Mouse (Mus musculus): ENCODE data around the gene Coq6. TPM values are rescaled to one million over a fixed set of nuclear protein-coding genes. Genes with fewer than 3 reads are reported as not detected.
A peak's percentile ranks its signal among the peaks of the same experiment; 100 is the strongest.

Coq6 gene
- total RNA-seq, 2 experiments from 2014 or later, result 23.9 to 28.0 TPM

DNA sequence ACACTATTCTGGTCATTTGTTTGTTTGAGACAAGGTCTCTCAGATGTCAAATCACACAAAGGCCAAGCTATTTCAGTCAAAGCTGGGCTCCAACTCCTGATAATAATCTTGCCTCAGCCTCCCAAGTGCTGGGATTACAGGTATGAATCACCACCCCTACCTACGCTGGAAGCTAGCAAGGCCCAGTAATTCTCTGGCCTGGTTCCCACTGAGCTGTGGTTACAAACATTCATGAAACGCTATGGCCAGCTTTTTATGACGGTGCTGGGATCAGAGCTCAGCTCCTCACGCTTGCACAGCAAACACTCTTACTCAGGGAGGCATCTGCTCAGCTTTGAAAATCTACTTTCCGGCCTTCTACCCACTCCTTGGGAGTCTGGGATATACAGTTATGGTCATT, 32.4 kb downstream of the Coq6 start:
- intact Hi-C loops (cut with DNase I), result no loop called here
- no peak for DNase-seq

GRCm38 (mm10) chr12:84396947-84397679, 35.7 kb downstream of the Coq6 start:
- DNase-seq, result no peak
- intact Hi-C loops (cut with DNase I), result no loop called here

DNA sequence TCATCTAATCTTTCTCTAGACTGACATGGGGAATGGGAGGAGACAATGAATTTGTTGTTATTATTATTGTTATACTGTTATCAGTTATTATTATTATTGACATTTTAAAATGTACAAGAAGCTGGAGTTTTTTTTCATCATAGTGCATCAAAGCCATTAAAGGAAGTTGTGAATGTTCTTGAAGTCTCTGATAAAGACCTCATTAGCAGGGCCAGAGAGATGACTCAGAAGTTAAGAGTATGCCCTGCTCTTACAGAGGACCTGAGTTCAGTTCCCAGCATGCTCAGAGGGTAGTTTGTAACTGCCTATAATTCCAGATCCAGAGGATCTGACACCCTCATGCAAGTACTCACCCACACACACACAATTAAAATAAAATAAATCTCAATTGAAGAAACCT, 36.2 kb downstream of the Coq6 start:
- intact Hi-C loops (cut with DNase I), result no loop called here
- no peak for DNase-seq

DNA sequence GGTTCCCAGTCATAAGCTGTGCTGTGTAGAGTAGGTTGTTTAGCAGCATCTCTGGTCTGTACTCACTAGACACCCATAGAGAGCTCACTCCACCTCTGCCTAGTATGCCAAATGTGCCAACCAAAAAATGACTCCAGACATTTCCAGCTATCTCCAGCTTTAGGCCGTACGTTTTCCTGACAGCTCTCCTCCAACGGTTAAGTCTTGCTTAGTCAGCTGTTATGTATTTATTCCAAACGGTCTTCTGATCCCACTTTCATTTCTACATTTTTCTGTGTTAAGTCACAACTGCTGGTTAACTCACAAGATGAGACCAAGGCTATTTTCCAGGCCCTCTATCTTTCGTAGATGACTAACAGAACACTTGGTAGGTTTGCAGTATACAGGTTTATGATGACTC, 37.2 kb downstream of the Coq6 start:
- DNase-seq, result no peak
- intact Hi-C loops (cut with DNase I), result no loop called here

DNA sequence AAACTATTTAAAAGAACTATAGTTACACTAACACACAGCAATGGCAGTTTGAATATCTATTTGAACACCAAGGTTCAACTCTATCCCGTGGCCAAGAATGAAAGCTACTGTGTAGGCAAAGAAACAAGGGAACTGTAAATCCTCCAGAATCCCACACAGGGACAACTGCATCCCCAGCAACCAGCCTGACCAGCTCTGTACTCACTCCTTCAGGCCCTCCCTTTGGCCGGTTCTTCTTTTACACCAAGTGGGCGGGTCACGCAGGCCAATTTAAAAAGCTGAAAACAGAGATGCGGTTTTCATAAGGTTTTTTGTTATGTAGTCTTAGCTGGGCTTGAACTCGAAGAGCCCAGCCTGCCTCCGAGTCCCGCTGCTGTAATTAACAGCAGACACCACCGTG, 37.7 kb downstream of the Coq6 start:
- no peak for DNase-seq
- intact Hi-C loops (cut with DNase I), result no loop called here

- intact Hi-C loops (cut with DNase I), result no loop called here
- DNase-seq, result no peak
These were observed 38.2 kb downstream of the Coq6 start for GRCm38 (mm10) chr12:84399663-84400062.

GRCm38 (mm10) chr12:84400068-84400467, 38.6 kb downstream of the Coq6 start:
- intact Hi-C loops (cut with DNase I), result no loop called here
- no peak for DNase-seq

DNA sequence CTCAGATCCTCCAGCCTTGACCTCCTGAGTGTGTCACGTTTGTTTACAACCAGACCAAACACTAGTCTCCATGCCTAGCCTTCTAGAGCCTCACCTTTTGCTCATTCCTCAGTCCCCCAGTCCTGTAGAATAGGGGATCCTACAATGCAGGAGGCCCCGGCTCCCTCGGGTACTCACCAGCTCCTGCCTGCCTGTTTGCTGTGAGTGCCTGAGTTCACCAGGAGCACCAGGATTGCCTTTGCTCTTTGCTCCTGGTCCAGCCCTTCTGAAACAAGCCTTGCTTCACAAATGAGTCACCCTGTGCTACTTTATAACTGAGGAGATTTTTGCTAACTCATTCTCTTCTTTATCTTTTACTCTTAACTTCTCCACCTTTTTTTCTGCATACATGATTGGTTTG, 39.2 kb downstream of the Coq6 start:
- intact Hi-C loops (cut with DNase I), result no loop called here
- DNase-seq, result no peak

GRCm38 (mm10) chr12:84402923-84403322, 41.5 kb downstream of the Coq6 start:
- intact Hi-C loops (cut with DNase I), result no loop called here

GRCm38 (mm10) chr12:84404541-84404940, 43.1 kb downstream of the Coq6 start:
- intact Hi-C loops (cut with DNase I), result no loop called here
- DNase-seq, result no peak

More at GRCm38 (mm10) chr12:84402923-84403322, 41.5 kb downstream of the Coq6 start:
- DNase-seq, result no peak

DNA sequence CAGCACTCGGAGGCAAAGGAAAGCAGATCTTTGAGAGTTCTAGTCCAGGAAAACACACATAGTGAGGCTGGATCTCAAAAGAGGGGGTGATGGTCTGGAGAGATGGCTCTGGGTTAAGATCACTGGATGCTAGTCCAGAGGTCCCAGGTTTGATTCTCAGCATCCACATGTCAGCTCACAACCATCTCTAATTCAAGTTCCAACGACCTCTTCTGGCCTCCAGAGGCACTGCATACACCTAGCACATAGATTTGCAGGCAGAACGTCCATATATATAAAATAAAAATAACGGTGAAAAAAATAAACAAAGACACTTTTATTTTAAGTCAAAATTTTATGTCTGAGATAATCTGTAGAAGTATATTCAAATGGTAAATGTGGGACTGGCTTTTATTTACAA, 45.8 kb downstream of the Coq6 start:
- DNase-seq, result no peak
- intact Hi-C loops (cut with DNase I), result no loop called here

DNA sequence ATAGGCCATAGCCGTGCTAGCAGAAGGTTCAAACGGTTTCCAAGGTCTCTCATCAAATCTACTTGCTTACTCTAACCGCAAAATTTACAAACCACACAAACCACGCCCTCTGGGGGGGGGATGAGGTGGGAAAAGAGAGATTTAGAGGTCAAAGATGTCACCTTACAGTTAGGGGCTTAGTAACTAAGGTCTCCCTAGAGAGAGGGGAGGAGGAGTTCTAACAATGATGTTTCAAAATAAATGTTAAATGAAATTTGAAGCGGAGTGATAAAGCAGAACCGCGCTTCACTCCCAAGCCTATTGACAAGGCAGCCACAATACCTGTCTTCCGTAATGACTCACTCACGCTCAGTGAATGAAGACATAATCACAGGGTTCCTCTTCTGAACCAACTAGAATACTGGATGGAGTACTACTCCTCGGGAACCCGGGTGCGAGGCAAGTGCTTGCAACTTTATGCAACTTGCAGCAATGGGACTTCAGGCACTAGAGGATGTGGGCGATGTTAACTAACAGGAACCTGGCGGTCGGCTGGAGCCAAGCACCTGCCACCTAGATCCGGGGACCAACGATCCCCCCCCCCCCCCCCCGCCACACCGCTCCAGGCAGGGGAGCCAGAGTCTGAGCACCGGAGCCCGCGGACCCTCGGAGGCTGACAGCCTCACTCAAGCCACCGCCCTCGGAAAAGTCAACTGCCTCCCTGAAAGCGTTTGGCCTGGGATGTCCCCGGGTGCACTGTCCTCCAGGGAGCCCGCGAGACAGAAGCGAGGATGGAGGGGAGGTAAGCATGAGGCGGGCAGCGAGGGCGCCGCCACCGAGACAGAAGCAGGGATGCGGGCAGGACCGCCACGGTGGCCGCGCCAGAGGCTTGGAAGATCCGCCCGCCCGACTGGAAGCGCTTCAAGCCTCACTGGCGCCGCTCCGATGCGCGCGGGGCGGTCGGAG, 46.7 kb downstream of the Coq6 start:
- DNase-seq, result no peak
- intact Hi-C loops (cut with DNase I), result no loop called here

DNA sequence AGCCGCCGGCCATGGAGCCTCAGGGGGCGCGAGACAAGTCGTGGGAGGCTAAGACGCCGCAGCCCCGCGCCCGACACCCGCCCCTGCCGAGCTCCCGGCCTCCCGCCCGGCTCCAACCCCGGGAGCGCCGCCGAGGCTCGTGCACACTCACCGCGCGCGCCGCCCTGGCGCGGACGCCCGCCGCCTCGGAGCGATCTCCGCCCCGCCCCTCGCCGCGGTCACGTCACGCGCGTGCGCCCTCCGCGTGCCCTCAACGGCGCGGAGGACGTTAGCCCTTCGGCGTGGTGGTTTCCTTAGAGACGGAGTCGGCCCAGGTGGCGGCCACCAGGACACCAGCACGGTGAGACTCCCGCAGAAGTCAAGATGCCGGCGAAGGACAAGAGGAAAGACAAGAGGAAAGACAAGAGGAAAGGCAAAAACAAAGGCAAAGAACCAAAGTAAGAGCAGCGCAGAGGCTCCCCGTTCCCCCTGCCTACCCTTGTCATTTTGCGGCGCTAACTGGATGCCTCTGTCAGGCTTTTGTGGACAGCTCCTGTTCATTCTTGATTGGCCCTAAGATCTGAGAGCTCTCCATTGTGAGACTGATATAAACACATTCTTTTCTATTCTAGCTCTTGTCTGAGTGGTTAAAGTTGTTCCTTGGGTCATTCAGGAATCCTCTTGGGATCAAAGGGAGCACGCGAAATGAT, 47.5 kb downstream of the Coq6 start, which contains the start of the genes Entpd5 and Bbof1:
Gene Entpd5, minus strand, starts transcription at position 211 of the 689 bp plus-strand sequence.
Gene Bbof1, plus strand, starts transcription at position 253 of the 689 bp plus-strand sequence.
- DNase-seq, result peak; percentile 89
- intact Hi-C loops (cut with DNase I), result no loop called here

GRCm38 (mm10) chr12:84416834-84417604, 55.6 kb downstream of the Coq6 start, which contains the start of gene Rnf113a2:
Gene Rnf113a2 (plus strand): TSS chr12:84417196.
- intact Hi-C loops (cut with DNase I), result no loop called here
- DNase-seq, result peak; percentile 89

GRCm38 (mm10) chr12:84417605-84417922, 56.1 kb downstream of the Coq6 start:
- intact Hi-C loops (cut with DNase I), result no loop called here
- no peak for DNase-seq

Other genes starting within 250 kb of the Coq6 start
- gene Dnal1, start 247.3 kb upstream of the Coq6 start, total RNA-seq (2021), result 10 to 100 TPM; 61.8 to 73.1 TPM
- gene Pnma1, start 213.2 kb upstream of the Coq6 start, total RNA-seq (2021), result 10 to 100 TPM; 11.0 to 11.1 TPM
- 10 to 100 TPM; 12.9 to 14.9 TPM for gene Elmsan1, start 142.8 kb upstream of the Coq6 start, total RNA-seq (2021)
- 10 to 100 TPM; 19.1 to 20.5 TPM for gene Ptgr2, start 76.4 kb upstream of the Coq6 start, total RNA-seq (2021)
- 10 to 100 TPM; 46.4 to 56.3 TPM for gene Zfp410, start 44.8 kb upstream of the Coq6 start, total RNA-seq (2021)
- 10 to 100 TPM; 11.8 to 12.3 TPM for gene Fam161b, start 176 bp downstream of the Coq6 start, total RNA-seq (2021)
- gene Entpd5, start 47.4 kb downstream of the Coq6 start, total RNA-seq (2021), result 10 to 100 TPM; 15.8 to 17.0 TPM
- 1 to 10 TPM; 6.1 to 8.7 TPM for gene Bbof1, start 47.4 kb downstream of the Coq6 start, total RNA-seq (2021)
- gene Rnf113a2, start 55.5 kb downstream of the Coq6 start, total RNA-seq (2021), result 10 to 100 TPM; 11.3 TPM
- 10 to 100 TPM; 25.9 to 26.2 TPM for gene Aldh6a1, start 89.3 kb downstream of the Coq6 start, total RNA-seq (2021)
- 10 to 100 TPM; 12.7 to 15.0 TPM for gene Lin52, start 89.8 kb downstream of the Coq6 start, total RNA-seq (2021)
- gene Vsx2, start 208.1 kb downstream of the Coq6 start, total RNA-seq (2021), result not detected